In the genomic region with DNA sequence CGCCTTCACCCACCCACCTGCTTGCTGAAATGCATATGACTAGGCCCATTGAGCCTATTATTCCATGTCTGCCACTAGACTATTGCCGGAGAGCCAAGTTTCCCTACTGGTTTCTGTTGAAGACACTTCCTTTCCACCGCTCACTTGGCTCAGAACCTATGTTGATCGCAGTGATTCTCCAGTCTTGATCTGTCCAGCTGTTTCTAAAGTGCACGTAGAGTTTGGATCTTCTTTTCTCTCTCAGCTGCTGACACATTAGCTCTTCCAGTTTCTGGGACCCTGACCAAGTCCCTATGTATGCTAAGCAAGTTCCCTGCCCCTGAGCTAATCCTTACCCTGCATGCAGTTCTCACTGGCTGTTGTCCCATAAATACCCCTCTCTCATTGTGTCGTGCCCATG, we compare ENCODE assay signal across 24 mouse cellular contexts. TPM values are rescaled to one million over a fixed set of nuclear protein-coding genes. Genes with fewer than 3 reads are reported as not detected.
DNase-seq lines count a peak whose midpoint lies in the region; ATAC-seq and TF ChIP-seq lines count a peak whose summit lies in the region.
"Had no signal": no experiment of that assay in that cellular context is flagged by ENCODE, and none has a peak within 500 bp of the region (broad histone marks: within the 10 kb centered on the region; RNA-seq: fewer than 3 reads in every experiment).

No protein-coding gene starts in this region.

- intact Hi-C loops in gastrocnemius, adult 2 months (cut with DNase I): no loop called here

- peaks cover 4% of the 10 kb centered on the region; the same call in 1 of the 2 replicates for H3K36me3 ChIP-seq in lung, embryonic 16.5 days (ENCODE audit: control insufficient read depth, insufficient read depth, low read length)
- no peaks in the 10 kb centered on the region for H3K36me3 ChIP-seq in E14TG2a.4 (ENCODE audit: insufficient read depth, low read length)

- no peak for TF ChIP-seq CTCF in gastrocnemius, adult 2 months (IDR thresholded peaks at IDR 0.05)
- no peak for TF ChIP-seq CTCF in lung, adult 2 months (IDR thresholded peaks at IDR 0.05; ENCODE audit: insufficient read depth, low read length)
- no peak for TF ChIP-seq CTCF in E14TG2a.4 (conservative IDR thresholded peaks at IDR 0.05; ENCODE audit: low read length)

- no peaks in the 10 kb centered on the region for H3K27me3 ChIP-seq in lung, embryonic 16.5 days (ENCODE audit: control insufficient read depth, insufficient read depth, low read depth, low read length)
- no peaks in the 10 kb centered on the region for H3K27me3 ChIP-seq in E14TG2a.4 (ENCODE audit: insufficient read depth, low read length)
- H3K27me3 ChIP-seq: CH12.LX; embryonic facial prominence, embryonic 12.5 days; forebrain, embryonic 13.5 days; forebrain, embryonic 15.5 days had no signal

- H3K27ac ChIP-seq in gastrocnemius, adult 2 months: no peak overlapping the region
- no peak overlapping the region for H3K27ac ChIP-seq in lung, embryonic 16.5 days (ENCODE audit: low read length)
- H3K27ac ChIP-seq: embryonic facial prominence, embryonic 10.5 days; embryonic facial prominence, embryonic 12.5 days; forebrain, embryonic 13.5 days; forebrain, embryonic 15.5 days had no signal

- WGBS in lung, embryonic 16.5 days: 64% methylated on average over 6 of the region's 6 CpGs
- 72% methylated on average over 6 of the region's 6 CpGs for WGBS in lung, adult 2 months

- H3K4me1 ChIP-seq in lung, embryonic 16.5 days (replicated peaks; ENCODE audit: control insufficient read depth, insufficient read depth, low read length): no peaks in the 10 kb centered on the region
- no peaks in the 10 kb centered on the region for H3K4me1 ChIP-seq in lung, adult 2 months (ENCODE audit: control insufficient read depth, insufficient read depth, low read length)
- H3K4me1 ChIP-seq in E14TG2a.4 (replicated peaks; ENCODE audit: low read depth, low read length): peaks cover 45% of the 10 kb centered on the region
- H3K4me1 ChIP-seq: embryonic facial prominence, embryonic 10.5 days; embryonic facial prominence, embryonic 12.5 days; forebrain, embryonic 13.5 days; forebrain, embryonic 15.5 days had no signal

- peak; percentile 16 for DNase-seq in gastrocnemius, adult 2 months
- DNase-seq in gastrocnemius, postnatal 25 days: no peak
- DNase-seq in lung, adult 2 months: no peak
- DNase-seq in lung, postnatal 10 days: peak; percentile 51
- DNase-seq in lung, postnatal 14 days: no peak
- DNase-seq: adrenal gland, adult 2 months; adrenal gland, postnatal 10 days; adrenal gland, postnatal 25 days; B cell, adult 2 months; cerebellum, adult 11 months; cerebellum, adult 18-20 months; cerebellum, adult 8-10 months; cerebellum, adult 9-11 months; cerebellum, postnatal 14 days; cerebellum, postnatal 36 days had no signal

- no peak overlapping the region for H3K4me3 ChIP-seq in gastrocnemius, adult 2 months
- no peak overlapping the region for H3K4me3 ChIP-seq in lung, embryonic 16.5 days (ENCODE audit: low read length)
- no peak overlapping the region for H3K4me3 ChIP-seq in lung, adult 2 months (replicated peaks; ENCODE audit: extremely low read depth, low read depth, low read length)
- H3K4me3 ChIP-seq in E14TG2a.4 (replicated peaks; ENCODE audit: low read length): peak overlapping the region; percentile 35
- H3K4me3 ChIP-seq: embryonic facial prominence, embryonic 10.5 days; embryonic facial prominence, embryonic 12.5 days; forebrain, embryonic 13.5 days; forebrain, embryonic 15.5 days had no signal

- no peak overlapping the region for H3K9ac ChIP-seq in lung, embryonic 16.5 days (ENCODE audit: low read length)
- H3K9ac ChIP-seq: embryonic facial prominence, embryonic 12.5 days; forebrain, embryonic 13.5 days; forebrain, embryonic 15.5 days had no signal

- no peaks in the 10 kb centered on the region for H3K9me3 ChIP-seq in lung, embryonic 16.5 days (ENCODE audit: control insufficient read depth, low read length)
- 0 out of 2 replicates have a peak, but pooled peaks cover 3% of the 10 kb centered on the region for H3K9me3 ChIP-seq in E14TG2a.4 (ENCODE audit: low read length)
- H3K9me3 ChIP-seq: embryonic facial prominence, embryonic 10.5 days; embryonic facial prominence, embryonic 12.5 days; forebrain, embryonic 13.5 days; forebrain, embryonic 15.5 days had no signal

- H3K4me2 ChIP-seq in lung, embryonic 16.5 days (ENCODE audit: low read depth, low read length): no peak overlapping the region
- H3K4me2 ChIP-seq: embryonic facial prominence, embryonic 12.5 days; forebrain, embryonic 13.5 days; forebrain, embryonic 15.5 days had no signal

- peak; percentile 78 for ATAC-seq in lung, embryonic 16.5 days (ENCODE audit: low read depth)
- ATAC-seq: CD4-positive, CD25-positive, alpha-beta regulatory T cell, adult 4 months; forebrain, embryonic 13.5 days; forebrain, embryonic 15.5 days had no signal

- no peak for TF ChIP-seq POLR2A in lung, adult 2 months (IDR thresholded peaks at IDR 0.05; ENCODE audit: borderline replicate concordance, extremely low read depth, low read depth, low read length)

RNA-seq across cellular contexts. Expression of gene Lsm10, which starts 18.6 kb away (rescaled TPM):
- 1 to 10 TPM; 7.3 to 7.4 TPM for total RNA-seq in gastrocnemius, adult 2 months (2021)
- total RNA-seq in gastrocnemius, postnatal 25 days (2021): 1 to 10 TPM; 6.7 to 7.6 TPM
- 57.2 and 57.7 TPM in 2 replicates for polyA plus RNA-seq in lung, embryonic 16.5 days (2015; fragmentation: Nextera tagmentation; extraction: Ambion mirVana)
- polyA plus RNA-seq in lung, adult 2 months (2012; rRNA removed): 30.2 and 34.8 TPM in 2 replicates

RNA-seq across cellular contexts. Expression of gene Oscp1, which starts 19.5 kb away (rescaled TPM):
- 1 to 10 TPM; 2.3 to 3.7 TPM for total RNA-seq in gastrocnemius, adult 2 months (2021)
- total RNA-seq in gastrocnemius, postnatal 25 days (2021): 1 to 10 TPM in 1 of 2 experiments, under 1 TPM in 1; 0.72 to 2.2 TPM
- 21.8 and 23.7 TPM in 2 replicates for polyA plus RNA-seq in lung, embryonic 16.5 days (2015; fragmentation: Nextera tagmentation; extraction: Ambion mirVana)
- 2.8 and 4.5 TPM in 2 replicates for polyA plus RNA-seq in lung, adult 2 months (2012; rRNA removed)

RNA-seq across cellular contexts. Expression of gene Stk40, which starts 25.9 kb away (rescaled TPM):
- 100 to 1,000 TPM; 102 to 108 TPM for total RNA-seq in gastrocnemius, adult 2 months (2021)
- 10 to 100 TPM; 70.8 to 75.6 TPM for total RNA-seq in gastrocnemius, postnatal 25 days (2021)
- 37.7 and 40.3 TPM in 2 replicates for polyA plus RNA-seq in lung, embryonic 16.5 days (2015; fragmentation: Nextera tagmentation; extraction: Ambion mirVana)
- 38.0 and 41.1 TPM in 2 replicates for polyA plus RNA-seq in lung, adult 2 months (2012; rRNA removed)

RNA-seq across cellular contexts. Expression of gene Mrps15, which starts 31.1 kb away (rescaled TPM):
- 10 to 100 TPM; 72.3 to 86.8 TPM for total RNA-seq in gastrocnemius, adult 2 months (2021)
- 10 to 100 TPM; 65.8 to 68.8 TPM for total RNA-seq in gastrocnemius, postnatal 25 days (2021)
- polyA plus RNA-seq in lung, embryonic 16.5 days (2015; fragmentation: Nextera tagmentation; extraction: Ambion mirVana): 116 and 135 TPM in 2 replicates
- polyA plus RNA-seq in lung, adult 2 months (2012; rRNA removed): 48.6 and 49.8 TPM in 2 replicates

RNA-seq across cellular contexts. Expression of gene Csf3r, which starts 53.5 kb away (rescaled TPM):
- under 1 TPM; 0.17 to 0.26 TPM for total RNA-seq in gastrocnemius, adult 2 months (2021)
- under 1 TPM; 0.13 to 0.21 TPM for total RNA-seq in gastrocnemius, postnatal 25 days (2021)
- 1.4 TPM in 2 replicates for polyA plus RNA-seq in lung, embryonic 16.5 days (2015; fragmentation: Nextera tagmentation; extraction: Ambion mirVana)
- 20.9 and 39.2 TPM in 2 replicates for polyA plus RNA-seq in lung, adult 2 months (2012; rRNA removed)
- total RNA-seq: CH12.LX, MEL had no signal
- polyA plus RNA-seq: CD4-positive, CD25-positive, alpha-beta regulatory T cell, adult 4 months had no signal

Comparison
In these comparisons a context has a peak if more than half of its experiments do, and no peak if none do; other contexts are left out.
1. DNase-seq: peak in gastrocnemius, adult 2 months (single experiment) and lung, postnatal 10 days (single experiment); none in gastrocnemius, postnatal 25 days (single experiment), lung, adult 2 months (single experiment) and lung, postnatal 14 days (single experiment).